Mouse (Mus musculus): ENCODE data around the gene Lrrc52. TPM values are rescaled to one million over a fixed set of nuclear protein-coding genes. Genes with fewer than 3 reads are reported as not detected.

The Lrrc52 gene
- 1 to 10 TPM in 1 of 2 experiments, not detected in 1; 1.2 TPM for total RNA-seq (2021)
- long read RNA-seq, experiment 1, result 0 reads
- long read RNA-seq, experiment 2, result 0 reads

- peak; percentile 31 to 42 for DNase-seq (ENCODE audit: low spot score in 2 of 2)
Measured at GRCm38 (mm10) chr1:167466765-167467426, at the start of gene Lrrc52. TSS of gene Lrrc52 (minus strand) at chr1:167466780.

GRCm38 (mm10) chr1:167511621-167512020 lies 45.0 kb upstream of the Lrrc52 start:
- no peak for DNase-seq (ENCODE audit: low spot score in 2 of 2)

- DNase-seq (ENCODE audit: low spot score in 2 of 2), result no peak
Measured at GRCm38 (mm10) chr1:167506048-167506447, 39.5 kb upstream of the Lrrc52 start.

- no peak for DNase-seq (ENCODE audit: low spot score in 2 of 2)
Measured at GRCm38 (mm10) chr1:167505427-167505826, 38.8 kb upstream of the Lrrc52 start.

- no peak for DNase-seq (ENCODE audit: low spot score in 2 of 2)
Measured at GRCm38 (mm10) chr1:167499097-167499850, 32.7 kb upstream of the Lrrc52 start.

- no peak for DNase-seq (ENCODE audit: low spot score in 2 of 2)
Measured at GRCm38 (mm10) chr1:167497991-167498390, 31.4 kb upstream of the Lrrc52 start.

GRCm38 (mm10) chr1:167497560-167497959 lies 31.0 kb upstream of the Lrrc52 start:
- DNase-seq (ENCODE audit: low spot score in 2 of 2), result no peak

GRCm38 (mm10) chr1:167491501-167491900 lies 24.9 kb upstream of the Lrrc52 start:
- no peak for DNase-seq (ENCODE audit: low spot score in 2 of 2)

GRCm38 (mm10) chr1:167487933-167488332 lies 21.4 kb upstream of the Lrrc52 start:
- no peak for DNase-seq (ENCODE audit: low spot score in 2 of 2)

GRCm38 (mm10) chr1:167486959-167487680 lies 20.5 kb upstream of the Lrrc52 start:
- no peak for DNase-seq (ENCODE audit: low spot score in 2 of 2)

- DNase-seq (ENCODE audit: low spot score in 2 of 2), result no peak
Measured at GRCm38 (mm10) chr1:167482863-167483262, 16.3 kb upstream of the Lrrc52 start.

GRCm38 (mm10) chr1:167473585-167473984 lies 7.0 kb upstream of the Lrrc52 start:
- DNase-seq (ENCODE audit: low spot score in 2 of 2), result no peak

- DNase-seq (ENCODE audit: low spot score in 2 of 2), result no peak
Measured at GRCm38 (mm10) chr1:167467916-167468315, 1.3 kb upstream of the Lrrc52 start.

GRCm38 (mm10) chr1:167457311-167457710 lies 9.3 kb downstream of the Lrrc52 start:
- no peak for DNase-seq (ENCODE audit: low spot score in 2 of 2)

- no peak for DNase-seq (ENCODE audit: low spot score in 2 of 2)
Measured at GRCm38 (mm10) chr1:167453048-167453447, 13.5 kb downstream of the Lrrc52 start.

GRCm38 (mm10) chr1:167452456-167452855 lies 14.1 kb downstream of the Lrrc52 start:
- no peak for DNase-seq (ENCODE audit: low spot score in 2 of 2)

- DNase-seq (ENCODE audit: low spot score in 2 of 2), result no peak
Measured at GRCm38 (mm10) chr1:167448598-167448997, 18.0 kb downstream of the Lrrc52 start.

GRCm38 (mm10) chr1:167448088-167448487 lies 18.5 kb downstream of the Lrrc52 start:
- DNase-seq (ENCODE audit: low spot score in 2 of 2), result no peak

- DNase-seq (ENCODE audit: low spot score in 2 of 2), result no peak
Measured at GRCm38 (mm10) chr1:167446516-167446915, 20.1 kb downstream of the Lrrc52 start.

- no peak for DNase-seq (ENCODE audit: low spot score in 2 of 2)
Measured at GRCm38 (mm10) chr1:167445167-167445566, 21.4 kb downstream of the Lrrc52 start.

GRCm38 (mm10) chr1:167438231-167438885 lies 28.2 kb downstream of the Lrrc52 start:
- no peak for DNase-seq (ENCODE audit: low spot score in 2 of 2)
